Mouse (Mus musculus): ENCODE data around the gene Efhd2. TPM values are rescaled to one million over a fixed set of nuclear protein-coding genes. Genes with fewer than 3 reads are reported as not detected.

Efhd2 gene
- polyA plus RNA-seq, 1 experiment from 2014 or later, result 62.0 TPM

Other genes with a start within 250 kb of the Efhd2 start
- 6.9 and 7.1 TPM in 2 replicates for gene Plekhm2, start 210.0 kb downstream of the Efhd2 start, polyA plus RNA-seq (2015; fragmentation: Nextera tagmentation; extraction: Ambion mirVana)
- 0.27 TPM in 1 of 2 replicates, not detected in the other for gene Rsc1a1, start 189.3 kb downstream of the Efhd2 start, polyA plus RNA-seq (2015; fragmentation: Nextera tagmentation; extraction: Ambion mirVana)
- 13.6 and 16.6 TPM in 2 replicates for gene Ddi2, start 151.5 kb downstream of the Efhd2 start, polyA plus RNA-seq (2015; fragmentation: Nextera tagmentation; extraction: Ambion mirVana)
- 0.57 and 0.80 TPM in 2 replicates for gene Agmat, start 128.2 kb downstream of the Efhd2 start, polyA plus RNA-seq (2015; fragmentation: Nextera tagmentation; extraction: Ambion mirVana)
- gene Dnajc16, start 84.0 kb downstream of the Efhd2 start, polyA plus RNA-seq (2015; fragmentation: Nextera tagmentation; extraction: Ambion mirVana), result 3.7 and 4.8 TPM in 2 replicates
- gene Casp9, start 81.3 kb downstream of the Efhd2 start, polyA plus RNA-seq (2015; fragmentation: Nextera tagmentation; extraction: Ambion mirVana), result 14.1 and 19.7 TPM in 2 replicates
- gene Cela2a, start 48.8 kb downstream of the Efhd2 start, polyA plus RNA-seq (2015; fragmentation: Nextera tagmentation; extraction: Ambion mirVana), result 0.35 TPM in 1 of 2 replicates, not detected in the other
- not detected in 2 replicates for gene Ctrc, start 28.6 kb downstream of the Efhd2 start, polyA plus RNA-seq (2015; fragmentation: Nextera tagmentation; extraction: Ambion mirVana)
- 2.7 and 2.8 TPM in 2 replicates for gene Fhad1, start 140.2 kb upstream of the Efhd2 start, polyA plus RNA-seq (2015; fragmentation: Nextera tagmentation; extraction: Ambion mirVana)
- gene Tmem51, start 209.4 kb upstream of the Efhd2 start, polyA plus RNA-seq (2015; fragmentation: Nextera tagmentation; extraction: Ambion mirVana), result 36.7 and 40.7 TPM in 2 replicates

All from heart, embryonic 15.5 days (tissue).